Mouse (Mus musculus) erythroid progenitor cell, adult 5-6 weeks (primary cell): ENCODE measurements around the gene Hvcn1. TPM values are rescaled to one million over a fixed set of nuclear protein-coding genes. Genes with fewer than 3 reads are reported as not detected.

Experiments used
- ATAC-seq: replicated peaks from 2 replicates; pipeline ENCODE4 v1.8.0; 2016; ENCODE audit warnings: moderate number of reproducible peaks, mild to moderate bottlenecking, moderate TSS enrichment, inconsistent platforms; ENCODE audit not compliant: poor library complexity, low FRiP score, severe bottlenecking
- total RNA-seq, 2 experiments: library from RNA; stranded (forward) in 1 of 2; stranded (reverse) in 1 of 2; fragments of 150-400 nt in 1 of 2; fragments of 186-747, 209-891 nt in 1 of 2; gene quantifications; 2 replicates each; pipeline versions ENCODE4 v1.2.3 to v1.2.4; 2015 to 2017; ENCODE audit warnings: low replicate concordance in 2 of 2

The Hvcn1 gene
- total RNA-seq, 2 experiments from 2014 or later: 17.3 to 29.8 TPM

GRCm38 (mm10) chr5:122232004-122232403 is 25.4 kb downstream of the Hvcn1 start:
- ATAC-seq: no peak

DNA sequence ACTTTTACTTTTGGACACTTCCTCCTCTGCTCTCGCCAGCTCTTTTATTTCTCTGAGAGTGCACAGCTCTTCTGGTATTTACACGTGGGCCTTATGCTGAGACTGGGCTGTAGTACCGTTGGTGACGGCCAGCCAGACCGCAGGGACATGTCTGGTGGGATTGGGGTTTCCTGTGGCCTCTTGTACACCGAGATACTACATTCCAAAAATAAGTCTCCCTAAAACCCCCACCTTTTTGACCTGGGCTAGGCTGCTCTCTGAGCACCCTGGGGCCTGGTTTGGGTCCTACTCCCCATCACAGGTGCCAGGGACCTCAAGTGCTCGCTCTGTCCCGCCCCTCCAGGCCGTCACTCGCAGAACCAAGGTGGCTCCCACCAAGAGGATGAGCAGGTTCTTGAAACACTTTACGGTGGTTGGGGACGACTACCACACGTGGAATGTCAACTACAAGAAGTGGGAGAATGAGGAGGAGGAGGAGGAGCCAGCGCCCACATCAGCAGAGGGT is 26.5 kb downstream of the Hvcn1 start:
- ATAC-seq: no peak

DNA sequence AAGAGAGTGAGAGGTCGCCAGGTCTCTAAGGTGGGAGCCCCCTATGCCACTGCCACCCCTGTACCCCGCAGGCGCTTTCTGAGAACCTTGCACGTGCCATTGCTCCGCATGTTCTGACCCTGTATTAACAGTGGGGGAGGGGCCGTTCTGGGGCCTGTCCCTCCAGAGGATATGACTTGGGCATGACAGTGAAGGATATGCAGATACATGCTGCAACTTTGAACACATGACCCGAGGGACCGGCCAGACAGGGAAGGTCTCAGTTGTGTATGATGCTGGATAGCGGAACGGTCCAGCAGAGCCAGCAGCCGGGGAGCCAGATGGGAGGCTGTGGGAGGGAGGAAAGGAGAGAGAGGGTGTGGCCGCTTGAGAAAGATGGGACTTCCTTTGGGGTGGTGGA is 27.1 kb downstream of the Hvcn1 start:
- no peak for ATAC-seq

- ATAC-seq: no peak
These were observed 28.0 kb downstream of the Hvcn1 start for GRCm38 (mm10) chr5:122234319-122235195.

GRCm38 (mm10) chr5:122235196-122235836 is 28.7 kb downstream of the Hvcn1 start:
- ATAC-seq: no peak

- no peak for ATAC-seq
These were observed 30.6 kb downstream of the Hvcn1 start for GRCm38 (mm10) chr5:122237200-122237599.

DNA sequence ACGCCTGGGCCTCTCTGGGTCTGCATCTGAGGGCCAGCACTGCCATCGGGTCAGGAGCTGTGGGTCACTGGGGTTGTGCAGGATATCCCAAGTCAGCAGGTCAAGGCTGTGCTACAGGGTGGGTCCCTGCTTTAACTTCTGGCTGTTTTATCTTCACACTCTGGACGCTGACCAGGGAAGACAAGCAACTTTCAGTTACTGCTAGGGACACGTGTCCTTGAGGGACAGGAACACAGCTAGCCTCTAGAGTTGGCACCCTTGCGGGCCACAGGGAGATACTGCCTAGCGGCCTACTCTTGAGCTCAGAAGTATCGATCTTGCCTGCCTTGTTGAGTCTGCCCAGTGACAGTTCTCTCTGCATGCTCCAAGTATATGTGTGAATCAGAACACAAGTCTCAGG is 33.0 kb downstream of the Hvcn1 start:
- ATAC-seq: no peak

DNA sequence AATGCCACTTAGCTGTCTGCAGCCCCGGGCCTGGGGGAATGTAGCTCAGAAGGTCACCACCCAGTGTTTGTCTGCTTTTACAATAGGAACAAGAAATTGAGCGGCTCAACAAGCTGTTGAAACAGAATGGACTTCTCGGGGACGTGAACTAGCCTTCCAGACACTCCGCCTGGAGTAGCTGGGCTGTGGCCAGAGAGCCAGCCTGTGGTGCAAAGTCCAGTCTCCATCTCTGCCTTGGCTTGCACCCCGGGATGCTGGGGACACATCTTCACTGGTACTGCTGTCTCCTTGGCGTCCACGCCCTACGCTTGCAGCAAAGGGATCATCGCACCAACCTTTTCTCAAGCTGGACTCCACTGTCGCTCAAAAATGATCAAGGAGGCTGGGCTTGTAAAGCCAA is 33.9 kb downstream of the Hvcn1 start:
- ATAC-seq: no peak

- ATAC-seq: no peak
These were observed 34.4 kb downstream of the Hvcn1 start for GRCm38 (mm10) chr5:122240989-122241388.

- no peak for ATAC-seq
These were observed 36.0 kb downstream of the Hvcn1 start for GRCm38 (mm10) chr5:122242521-122243123.

- ATAC-seq: no peak
These were observed 37.3 kb downstream of the Hvcn1 start for GRCm38 (mm10) chr5:122243781-122244523.

DNA sequence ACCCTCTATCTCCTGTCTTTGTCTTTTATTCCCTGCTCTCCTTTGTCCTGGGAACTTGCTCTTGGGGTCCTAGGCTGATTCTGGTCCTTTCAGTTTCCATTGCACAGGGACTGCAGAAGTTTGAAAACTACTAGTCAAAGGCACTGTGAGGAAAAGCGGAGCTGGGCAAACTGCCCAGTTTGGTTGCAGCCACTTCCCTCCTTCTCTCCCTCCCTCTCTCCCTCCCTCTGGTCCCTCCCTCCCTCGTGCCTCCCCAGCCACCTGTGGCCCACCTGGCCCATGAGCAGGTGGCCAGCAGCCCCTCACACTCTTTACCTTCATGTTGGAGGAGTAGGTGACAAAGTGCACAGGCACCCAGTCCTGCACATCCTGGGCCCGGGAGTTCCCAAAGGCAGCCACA is 38.6 kb downstream of the Hvcn1 start:
- no peak for ATAC-seq

DNA sequence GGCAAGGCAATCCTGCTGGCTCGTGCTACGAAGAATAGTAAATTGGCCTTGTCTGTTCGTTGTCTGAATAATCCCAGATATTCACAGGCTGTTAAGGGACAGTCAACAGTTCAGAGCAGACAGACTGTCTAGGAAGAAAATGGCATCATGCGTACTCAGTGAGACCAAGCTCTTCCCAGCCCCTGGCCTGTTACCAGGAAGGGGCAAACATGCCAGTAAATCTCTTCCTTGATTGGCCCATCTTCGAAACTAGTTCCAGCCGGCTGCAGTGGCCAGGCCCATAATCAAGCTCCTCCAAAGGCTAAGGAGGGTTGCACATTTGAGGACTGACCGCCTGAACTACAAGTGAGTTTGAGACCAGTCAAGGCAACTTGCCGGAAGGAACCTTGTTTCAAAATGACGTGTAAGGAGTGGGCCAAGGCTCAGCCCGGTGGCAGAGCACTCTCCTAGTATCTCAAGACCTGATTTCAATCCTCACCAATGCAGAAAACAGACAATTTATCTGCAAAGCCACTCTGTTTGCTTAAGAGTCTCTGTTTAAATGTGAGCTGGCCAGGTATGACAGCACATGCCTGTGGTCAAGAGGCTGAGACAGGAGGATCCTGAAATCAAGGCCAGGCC is 40.1 kb downstream of the Hvcn1 start:
- no peak for ATAC-seq

DNA sequence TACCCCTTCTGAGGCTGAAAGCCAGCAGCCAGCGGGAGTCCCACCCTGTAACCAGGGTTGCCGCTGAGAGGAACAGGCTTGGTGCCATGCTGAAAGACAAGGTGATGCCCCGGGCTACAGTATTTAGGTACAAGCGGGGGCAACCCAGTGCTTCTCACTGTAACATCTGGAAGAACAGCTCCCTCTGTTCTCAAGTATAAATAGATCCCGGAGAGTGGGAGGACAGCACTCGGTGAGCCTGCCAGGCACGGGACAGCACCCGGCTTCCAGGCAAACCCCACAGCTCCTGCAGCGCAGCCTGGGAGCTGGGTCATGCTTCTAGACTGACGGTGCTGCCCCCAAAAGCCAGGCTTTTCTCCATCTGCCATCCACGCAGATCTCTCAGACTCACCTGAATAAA is 40.9 kb downstream of the Hvcn1 start:
- ATAC-seq: no peak

- ATAC-seq: no peak
These were observed 41.3 kb downstream of the Hvcn1 start for GRCm38 (mm10) chr5:122247934-122248333.

DNA sequence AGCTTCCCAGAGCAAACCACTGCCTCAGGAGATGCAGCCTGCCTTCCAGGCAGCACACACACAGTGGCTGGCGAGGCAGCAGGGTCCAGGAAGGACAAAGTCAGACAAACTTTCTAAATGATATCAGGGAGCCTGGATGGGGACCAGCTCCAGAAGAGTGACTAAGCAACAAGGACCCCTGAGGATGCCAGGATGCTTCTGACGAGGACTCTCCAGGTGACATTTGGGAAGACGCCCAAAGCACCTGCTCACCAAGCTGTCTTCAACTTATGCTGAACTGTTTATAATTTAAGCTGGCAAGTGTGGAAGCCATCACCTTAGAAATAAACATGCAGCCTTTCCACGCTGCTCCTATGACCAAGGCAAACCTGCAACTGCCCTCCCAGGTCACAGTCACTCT is 42.7 kb downstream of the Hvcn1 start:
- ATAC-seq: no peak

- ATAC-seq: no peak
These were observed 45.4 kb downstream of the Hvcn1 start for GRCm38 (mm10) chr5:122251895-122252606.

- no peak for ATAC-seq
These were observed 51.6 kb downstream of the Hvcn1 start for GRCm38 (mm10) chr5:122258027-122258741.
